Mouse (Mus musculus): ENCODE results near the gene Iffo1.
A peak's percentile ranks its signal among the peaks of the same experiment; 100 is the strongest.

Iffo1 gene

GRCm38 (mm10) chr6:125192016-125192714, 47.1 kb downstream of the Iffo1 start:
- DNase-seq (ENCODE audit: low spot score): peak; percentile 97

GRCm38 (mm10) chr6:125192841-125193240, 47.8 kb downstream of the Iffo1 start:
- DNase-seq (ENCODE audit: low spot score): no peak

GRCm38 (mm10) chr6:125193390-125193789, 48.3 kb downstream of the Iffo1 start:
- no peak for DNase-seq (ENCODE audit: low spot score)

- DNase-seq (ENCODE audit: low spot score): no peak
Observed at GRCm38 (mm10) chr6:125195541-125196075, 50.6 kb downstream of the Iffo1 start.

GRCm38 (mm10) chr6:125196301-125196700, 51.3 kb downstream of the Iffo1 start:
- no peak for DNase-seq (ENCODE audit: low spot score)

- DNase-seq (ENCODE audit: low spot score): no peak
Observed at GRCm38 (mm10) chr6:125197166-125197565, 52.1 kb downstream of the Iffo1 start.

- no peak for DNase-seq (ENCODE audit: low spot score)
Observed at GRCm38 (mm10) chr6:125210436-125210835, 65.4 kb downstream of the Iffo1 start.
